Mouse (Mus musculus) midbrain, embryonic 13.5 days (tissue): Measurements from ENCODE around the gene Tmem39b. TPM values are rescaled to one million over a fixed set of nuclear protein-coding genes. Genes with fewer than 3 reads are reported as not detected.
"Not testable (repeated sequence)": the region's sequence is repeated elsewhere in the genome, so short reads cannot be mapped to it uniquely, and the experiment has no call there.

Source experiments
- ATAC-seq: fragments of 200-750 bp; cut with Nextera tagmentation; 2 replicates; pipeline ENCODE4 v1.8.0; 2017; ENCODE audit warnings: mild to moderate bottlenecking, moderate TSS enrichment, moderate library complexity
- H3K27ac ChIP-seq: fragments of 300-500 bp; sonication (generic); 2 replicates; pipeline ENCODE4 v1.5.1; 2015; ENCODE audit warnings: inconsistent platforms, mild to moderate bottlenecking, moderate library complexity
- H3K27me3 ChIP-seq: fragments of 300-500 bp; sonication (generic); 2 replicates; pipeline ENCODE4 v1.6.1; 2015; ENCODE audit warnings: mild to moderate bottlenecking, inconsistent platforms
- H3K36me3 ChIP-seq: fragments of 300-500 bp; sonication (generic); 2 replicates; pipeline ENCODE4 v1.6.1; 2015; ENCODE audit warnings: mild to moderate bottlenecking, inconsistent platforms
- H3K4me1 ChIP-seq: fragments of 300-500 bp; sonication (generic); replicated peaks from 2 replicates; pipeline ENCODE4 v1.6.1; 2015; ENCODE audit warnings: inconsistent platforms
- H3K4me2 ChIP-seq: fragments of 300-500 bp; sonication (generic); replicated peaks from 2 replicates; pipeline ENCODE4 v1.6.1; 2015; ENCODE audit warnings: moderate library complexity, mild to moderate bottlenecking, inconsistent platforms
- H3K4me3 ChIP-seq: fragments of 300-500 bp; sonication (generic); replicated peaks from 2 replicates; pipeline ENCODE4 v1.5.1; 2015; ENCODE audit warnings: mild to moderate bottlenecking, inconsistent platforms
- H3K9ac ChIP-seq: fragments of 300-500 bp; sonication (generic); replicated peaks from 2 replicates; pipeline ENCODE4 v1.6.1; 2015; ENCODE audit warnings: mild to moderate bottlenecking, inconsistent platforms
- H3K9me3 ChIP-seq: fragments of 300-500 bp; sonication (generic); 2 replicates; pipeline ENCODE4 v1.6.1; 2016; ENCODE audit warnings: mild to moderate bottlenecking, inconsistent platforms
- whole genome bisulfite sequencing: fragments of 180-500 bp; shearing (Covaris S2); methylation state at CpG from one replicate; pipeline ENCODE4 v1.1.7; 2015; 5-methylcytosine and 5-hydroxymethylcytosine counted together
- polyA plus RNA-seq: library from polyadenylated mRNA; unstranded; fragments of >200 nt; fragmentation: Nextera tagmentation; extraction: Ambion mirVana; gene quantifications from 2 replicates; pipeline ENCODE4 v1.2.1, GENCODE M21; 2015

Gene Tmem39b
- 20.3 and 24.0 TPM in 2 replicates for polyA plus RNA-seq

- peak within 1 kb of the TSS; percentile 57 for H3K4me2 ChIP-seq
- H3K9me3 ChIP-seq: no peaks in the 10 kb centered on the region
- peaks cover 27% of the 10 kb centered on the region for H3K36me3 ChIP-seq
- WGBS: under 1% methylated on average over 53 of the region's 57 CpGs
- H3K27me3 ChIP-seq: no peaks in the 10 kb centered on the region
- H3K27ac ChIP-seq: peak within 1 kb of the TSS; percentile 99
- H3K9ac ChIP-seq: peak within 1 kb of the TSS; percentile 79
- H3K4me3 ChIP-seq: peak within 1 kb of the TSS; percentile 68
- ATAC-seq: peak; percentile 91
- H3K4me1 ChIP-seq: peaks cover 31% of the 10 kb centered on the region
These were observed at the start of gene Tmem39b for GRCm38 (mm10) chr4:129696158-129696985. Tmem39b (minus strand) TSS chr4:129696838.

GRCm38 (mm10) chr4:129746106-129746505 lies 49.5 kb upstream of the Tmem39b start:
- H3K36me3 ChIP-seq: no peaks in the 10 kb centered on the region
- no peak overlapping the region for H3K27ac ChIP-seq
- no peak overlapping the region for H3K9ac ChIP-seq
- H3K9me3 ChIP-seq: no peaks in the 10 kb centered on the region
- H3K4me3 ChIP-seq: no peak overlapping the region
- peaks cover 13% of the 10 kb centered on the region for H3K4me1 ChIP-seq
- 68% methylated on average over 1 of the region's 1 CpGs for WGBS
- ATAC-seq: no peak
- no peak overlapping the region for H3K4me2 ChIP-seq
- H3K27me3 ChIP-seq: no peaks in the 10 kb centered on the region

- H3K9ac ChIP-seq: peak overlapping the region; percentile 89
These were observed 46.9 kb upstream of the Tmem39b start for GRCm38 (mm10) chr4:129743494-129743893.

GRCm38 (mm10) chr4:129743010-129743390 lies 46.4 kb upstream of the Tmem39b start:
- H3K9ac ChIP-seq: peak overlapping the region; percentile 89
- ATAC-seq: no peak
- 7% methylated on average over 7 of the region's 7 CpGs for WGBS
- H3K4me3 ChIP-seq: peak overlapping the region; percentile 83
- H3K9me3 ChIP-seq: no peaks in the 10 kb centered on the region
- peaks cover 33% of the 10 kb centered on the region for H3K4me1 ChIP-seq
- no peaks in the 10 kb centered on the region for H3K36me3 ChIP-seq
- no peaks in the 10 kb centered on the region for H3K27me3 ChIP-seq
- H3K4me2 ChIP-seq: peak overlapping the region; percentile 58
- peak overlapping the region; percentile 99 for H3K27ac ChIP-seq

More at GRCm38 (mm10) chr4:129743494-129743893, 46.9 kb upstream of the Tmem39b start:
- no peaks in the 10 kb centered on the region for H3K36me3 ChIP-seq
- peaks cover 28% of the 10 kb centered on the region for H3K4me1 ChIP-seq
- H3K9me3 ChIP-seq: no peaks in the 10 kb centered on the region
- peak overlapping the region; percentile 99 for H3K27ac ChIP-seq
- no peaks in the 10 kb centered on the region for H3K27me3 ChIP-seq
- H3K4me3 ChIP-seq: peak overlapping the region; percentile 83
- peak overlapping the region; percentile 58 for H3K4me2 ChIP-seq
- WGBS: 37% methylated on average over 2 of the region's 2 CpGs
- ATAC-seq: no peak

GRCm38 (mm10) chr4:129742232-129743009 lies 45.8 kb upstream of the Tmem39b start, which contains the start of gene Khdrbs1:
Khdrbs1 (minus strand) TSS chr4:129742303.
- ATAC-seq: peak; percentile 93
- peak within 1 kb of the TSS; percentile 83 for H3K4me2 ChIP-seq
- peaks cover 36% of the 10 kb centered on the region for H3K4me1 ChIP-seq
- H3K4me3 ChIP-seq: peak within 1 kb of the TSS; percentile 83
- H3K27me3 ChIP-seq: no peaks in the 10 kb centered on the region
- no peaks in the 10 kb centered on the region for H3K9me3 ChIP-seq
- H3K9ac ChIP-seq: peak within 1 kb of the TSS; percentile 98
- H3K36me3 ChIP-seq: no peaks in the 10 kb centered on the region
- peak within 1 kb of the TSS; percentile 99 for H3K27ac ChIP-seq
- under 1% methylated on average over 76 of the region's 76 CpGs for WGBS

- H3K4me3 ChIP-seq: peak overlapping the region; percentile 83
- no peaks in the 10 kb centered on the region for H3K36me3 ChIP-seq
- WGBS: 0% methylated on average over 32 of the region's 34 CpGs
- no peak; the same call in 1 of the 2 replicates for ATAC-seq
- peak overlapping the region; percentile 83 for H3K4me2 ChIP-seq
- no peaks in the 10 kb centered on the region for H3K27me3 ChIP-seq
- H3K9ac ChIP-seq: peak overlapping the region; percentile 98
- H3K4me1 ChIP-seq: peaks cover 41% of the 10 kb centered on the region
- H3K27ac ChIP-seq: peak overlapping the region; percentile 96
- no peaks in the 10 kb centered on the region for H3K9me3 ChIP-seq
These were observed 45.3 kb upstream of the Tmem39b start for GRCm38 (mm10) chr4:129741974-129742231.

- H3K9ac ChIP-seq: peak overlapping the region; percentile 98
- H3K4me2 ChIP-seq: peak overlapping the region; percentile 83
- no peaks in the 10 kb centered on the region for H3K27me3 ChIP-seq
- under 1% methylated on average over 62 of the region's 62 CpGs for WGBS
- H3K4me1 ChIP-seq: peaks cover 43% of the 10 kb centered on the region
- H3K9me3 ChIP-seq: no peaks in the 10 kb centered on the region
- no peaks in the 10 kb centered on the region for H3K36me3 ChIP-seq
- H3K4me3 ChIP-seq: peak overlapping the region; percentile 83
- no peak; the same call in none of the 2 replicates for ATAC-seq
- H3K27ac ChIP-seq: peak overlapping the region; percentile 96
These were observed 44.8 kb upstream of the Tmem39b start for GRCm38 (mm10) chr4:129741251-129741973.

- Histone ChIP-seq H3K27ac (peak overlapping the region; percentile 19; the same call in 1 of the 2 replicates), H3K9ac (0 out of 2 replicates have a peak overlapping the region, but pooled peaks have one; percentile 32), H3K9me3 (no peaks in the 10 kb centered on the region), H3K4me3 (peak overlapping the region; percentile 83), H3K36me3 (no peaks in the 10 kb centered on the region), H3K27me3 (no peaks in the 10 kb centered on the region), H3K4me1 (peaks cover 51% of the 10 kb centered on the region), H3K4me2 (peak overlapping the region; percentile 83)
- ATAC-seq: no peak
- 81% methylated on average over 4 of the region's 4 CpGs for WGBS
These were observed 42.5 kb upstream of the Tmem39b start for GRCm38 (mm10) chr4:129739111-129739645.

GRCm38 (mm10) chr4:129736173-129736572 lies 39.5 kb upstream of the Tmem39b start:
- Histone ChIP-seq H3K9me3 (no peaks in the 10 kb centered on the region), H3K4me1 (peaks cover 49% of the 10 kb centered on the region), H3K36me3 (no peaks in the 10 kb centered on the region), H3K27me3 (no peaks in the 10 kb centered on the region), H3K27ac (no peak overlapping the region), H3K9ac (no peak overlapping the region), H3K4me3 (no peak overlapping the region), H3K4me2 (no peak overlapping the region)
- 100% methylated on average over 1 of the region's 1 CpGs for WGBS
- no peak for ATAC-seq

GRCm38 (mm10) chr4:129735485-129735884 lies 38.8 kb upstream of the Tmem39b start:
- ATAC-seq, H3K27ac ChIP-seq: not testable (repeated sequence)
- WGBS: 88% methylated on average over 4 of the region's 4 CpGs

GRCm38 (mm10) chr4:129731423-129731822 lies 34.8 kb upstream of the Tmem39b start:
- no peak overlapping the region for H3K9ac ChIP-seq
- H3K4me3 ChIP-seq: no peak overlapping the region
- no peak overlapping the region for H3K27ac ChIP-seq
- WGBS: 91% methylated on average over 5 of the region's 5 CpGs
- H3K4me2 ChIP-seq: no peak overlapping the region
- H3K9me3 ChIP-seq: no peaks in the 10 kb centered on the region
- peaks cover 30% of the 10 kb centered on the region for H3K36me3 ChIP-seq
- no peaks in the 10 kb centered on the region for H3K27me3 ChIP-seq
- H3K4me1 ChIP-seq: peaks cover 15% of the 10 kb centered on the region
- no peak for ATAC-seq

More at GRCm38 (mm10) chr4:129735485-129735884, 38.8 kb upstream of the Tmem39b start:
- not testable (repeated sequence) for H3K27me3 ChIP-seq, H3K9ac ChIP-seq, H3K4me3 ChIP-seq, H3K9me3 ChIP-seq, H3K4me2 ChIP-seq, H3K36me3 ChIP-seq
- peaks cover 48% of the 10 kb centered on the region for H3K4me1 ChIP-seq
